Mouse (Mus musculus) MEL (cell line): ENCODE measurements at regions not wholly inside any gene's neighbourhood (a gene's known extent, or its start where the extent isn't known, plus 50 kb on each side); places are given as distances from the start of the nearest gene placed in this dataset.

ENCODE experiments used
- CTCF ChIP-seq, 3 experiments: IDR thresholded peaks in 2 of 3; conservative IDR thresholded peaks in 1 of 3; 2 replicates each; pipeline ENCODE4 v1.5.1; 2011 to 2012; ENCODE audit warnings: low read length in 3 of 3, low read depth in 2 of 3, mild to moderate bottlenecking in 2 of 3, improper control_type of control experiment in 1 of 3, inconsistent platforms in 1 of 3, mixed read lengths in 1 of 3, moderate library complexity in 1 of 3; ENCODE audit not compliant: control insufficient read depth in 1 of 3, insufficient read depth in 1 of 3, poor library complexity in 1 of 3, severe bottlenecking in 1 of 3
- EP300 ChIP-seq, 2 experiments: IDR thresholded peaks; 2 replicates each; pipeline ENCODE4 v1.6.1; 2011; ENCODE audit warnings: improper control_type of control experiment in 2 of 2, low read length in 2 of 2, low read depth in 1 of 2, mild to moderate bottlenecking in 1 of 2
- ETS1 ChIP-seq: IDR thresholded peaks from 2 replicates; pipeline ENCODE4 v1.6.1; 2012; ENCODE audit warnings: low read depth, mild to moderate bottlenecking, inconsistent platforms, low read length, improper control_type of control experiment, moderate library complexity
- HCFC1 ChIP-seq: IDR thresholded peaks from 2 replicates; pipeline ENCODE4 v1.6.1; 2012; ENCODE audit warnings: low read depth, mild to moderate bottlenecking, inconsistent platforms, low read length, improper control_type of control experiment, moderate library complexity
- JUND ChIP-seq: IDR thresholded peaks from 2 replicates; pipeline ENCODE4 v1.6.1; 2011; ENCODE audit warnings: low read depth, mild to moderate bottlenecking, improper control_type of control experiment, low read length
- MAFK ChIP-seq: IDR thresholded peaks from 2 replicates; pipeline ENCODE4 v1.6.1; 2011; ENCODE audit warnings: low read depth, mild to moderate bottlenecking, low read length, improper control_type of control experiment, borderline replicate concordance
- MXI1 ChIP-seq: IDR thresholded peaks from 2 replicates; pipeline ENCODE4 v1.6.1; 2011; ENCODE audit warnings: mild to moderate bottlenecking, low read depth, low read length, improper control_type of control experiment
- MYC ChIP-seq: IDR thresholded peaks from 2 replicates; pipeline ENCODE4 v1.6.1; 2011; ENCODE audit warnings: low read depth, mild to moderate bottlenecking, low read length, improper control_type of control experiment, moderate library complexity
- POLR2A ChIP-seq, 2 experiments: IDR thresholded peaks; 2 replicates each; pipeline ENCODE4 v1.6.1; 2011 to 2012; ENCODE audit warnings: low read length in 2 of 2, mild to moderate bottlenecking in 2 of 2, control low read depth in 1 of 2, improper control_type of control experiment in 1 of 2, low read depth in 1 of 2, moderate library complexity in 1 of 2; ENCODE audit not compliant: control insufficient read depth in 1 of 2, insufficient read depth in 1 of 2, poor library complexity in 1 of 2
- POLR2AphosphoS2 ChIP-seq: IDR thresholded peaks from 2 replicates; pipeline ENCODE4 v1.6.1; 2011; ENCODE audit warnings: low read length, improper control_type of control experiment
- RAD21 ChIP-seq: IDR thresholded peaks from 2 replicates; pipeline ENCODE4 v1.6.1; 2011; ENCODE audit warnings: mild to moderate bottlenecking, low read depth, low read length, improper control_type of control experiment
- SIN3A ChIP-seq: IDR thresholded peaks from 2 replicates; pipeline ENCODE4 v1.6.1; 2012; ENCODE audit warnings: low read length, improper control_type of control experiment, inconsistent platforms
- TCF12 ChIP-seq: IDR thresholded peaks from 2 replicates; pipeline ENCODE4 v1.6.1; 2014; ENCODE audit warnings: low read depth, mild to moderate bottlenecking, inconsistent platforms, low read length, improper control_type of control experiment, moderate library complexity
- ZNF384 ChIP-seq: IDR thresholded peaks from 2 replicates; pipeline ENCODE4 v1.6.1; 2012; ENCODE audit warnings: low read depth, mild to moderate bottlenecking, inconsistent platforms, low read length, improper control_type of control experiment

DNA sequence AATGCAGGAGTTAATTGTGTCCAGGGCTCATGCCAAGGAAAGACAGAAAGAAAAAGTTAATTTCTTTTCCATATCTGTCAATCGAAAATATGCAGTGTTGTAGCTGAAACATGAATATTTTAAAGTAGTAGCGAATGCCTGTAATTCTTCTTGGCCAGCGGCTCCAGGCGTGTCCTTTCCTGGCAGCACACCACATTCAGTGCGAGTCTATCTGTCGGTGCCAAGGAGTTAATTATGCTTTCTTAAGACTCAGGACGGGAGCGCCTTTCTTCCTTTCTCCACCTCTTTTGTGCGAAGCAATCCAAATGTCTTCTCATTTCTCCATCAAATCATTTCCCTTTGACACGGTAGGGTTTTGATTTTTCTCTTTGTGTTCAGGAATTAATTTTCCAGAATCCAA, 226.5 kb upstream of the Nrip1 start:
- TF ChIP-seq MAFK, result no peak
- TF ChIP-seq EP300 (IDR thresholded peaks at IDR 0.05; ENCODE audit: low read depth in 1 of 2, low read length in 2 of 2), result no peak
- no peak for TF ChIP-seq CTCF (IDR thresholded peaks at IDR 0.05 in 2 of 3, conservative IDR thresholded peaks at IDR 0.05 in 1 of 3; ENCODE audit: control insufficient read depth in 1 of 3, insufficient read depth in 1 of 3, low read depth in 2 of 3, low read length in 3 of 3, poor library complexity in 1 of 3, severe bottlenecking in 1 of 3)
- no peak for TF ChIP-seq MYC
- no peak for TF ChIP-seq POLR2A (IDR thresholded peaks at IDR 0.05; ENCODE audit: control insufficient read depth in 1 of 2, insufficient read depth in 1 of 2, low read depth in 1 of 2, low read length in 2 of 2, poor library complexity in 1 of 2)
- no peak for TF ChIP-seq POLR2AphosphoS2
- no peak for TF ChIP-seq MXI1
- TF ChIP-seq JUND, result no peak
- TF ChIP-seq ETS1, result no peak
- no peak for TF ChIP-seq ZNF384
- no peak for TF ChIP-seq TCF12
- TF ChIP-seq SIN3A, result no peak
- TF ChIP-seq HCFC1, result no peak
- no peak for TF ChIP-seq RAD21
